Mouse (Mus musculus) ES-Bruce4 (cell line): ENCODE measurements around the gene Samd4b.

Experiments
- CTCF ChIP-seq: IDR thresholded peaks from one replicate; pipeline ENCODE4 v1.8.1; 2011; ENCODE audit warnings: low read depth, low read length
- EP300 ChIP-seq: IDR thresholded peaks from 2 replicates; pipeline ENCODE4 v1.6.1; 2011; ENCODE audit warnings: low read depth, low read length; ENCODE audit not compliant: insufficient read depth
- POLR2A ChIP-seq: IDR thresholded peaks from one replicate; pipeline ENCODE4 v1.8.1; 2011; ENCODE audit warnings: low read length; ENCODE audit not compliant: insufficient read depth

DNA sequence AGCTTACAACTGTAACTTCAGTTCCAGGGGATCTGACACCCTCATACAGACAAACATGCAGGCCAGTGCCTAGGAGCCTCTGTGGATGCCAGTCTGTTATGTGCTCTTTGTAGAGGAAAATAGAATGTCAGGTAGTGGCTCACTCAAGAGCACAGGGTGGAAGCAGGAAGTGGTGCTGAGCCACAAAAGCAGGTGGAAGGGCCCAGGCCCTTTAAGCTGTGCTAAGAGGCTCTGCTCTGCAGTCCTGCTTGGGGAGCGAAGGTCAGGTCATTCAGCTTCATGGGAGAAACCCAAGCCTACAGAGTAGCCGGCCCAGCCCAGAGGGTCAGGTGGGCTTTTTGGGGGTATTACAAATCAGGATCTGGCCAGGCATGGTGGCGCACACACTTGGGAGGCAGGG, 242.7 kb downstream of the Samd4b start:
- TF ChIP-seq CTCF: no peak
- no peak for TF ChIP-seq POLR2A
- TF ChIP-seq EP300: no peak
